Mouse (Mus musculus): Measurements from ENCODE around the gene Rag1.
A peak's percentile ranks its signal among the peaks of the same experiment; 100 is the strongest.

Gene Rag1

DNA sequence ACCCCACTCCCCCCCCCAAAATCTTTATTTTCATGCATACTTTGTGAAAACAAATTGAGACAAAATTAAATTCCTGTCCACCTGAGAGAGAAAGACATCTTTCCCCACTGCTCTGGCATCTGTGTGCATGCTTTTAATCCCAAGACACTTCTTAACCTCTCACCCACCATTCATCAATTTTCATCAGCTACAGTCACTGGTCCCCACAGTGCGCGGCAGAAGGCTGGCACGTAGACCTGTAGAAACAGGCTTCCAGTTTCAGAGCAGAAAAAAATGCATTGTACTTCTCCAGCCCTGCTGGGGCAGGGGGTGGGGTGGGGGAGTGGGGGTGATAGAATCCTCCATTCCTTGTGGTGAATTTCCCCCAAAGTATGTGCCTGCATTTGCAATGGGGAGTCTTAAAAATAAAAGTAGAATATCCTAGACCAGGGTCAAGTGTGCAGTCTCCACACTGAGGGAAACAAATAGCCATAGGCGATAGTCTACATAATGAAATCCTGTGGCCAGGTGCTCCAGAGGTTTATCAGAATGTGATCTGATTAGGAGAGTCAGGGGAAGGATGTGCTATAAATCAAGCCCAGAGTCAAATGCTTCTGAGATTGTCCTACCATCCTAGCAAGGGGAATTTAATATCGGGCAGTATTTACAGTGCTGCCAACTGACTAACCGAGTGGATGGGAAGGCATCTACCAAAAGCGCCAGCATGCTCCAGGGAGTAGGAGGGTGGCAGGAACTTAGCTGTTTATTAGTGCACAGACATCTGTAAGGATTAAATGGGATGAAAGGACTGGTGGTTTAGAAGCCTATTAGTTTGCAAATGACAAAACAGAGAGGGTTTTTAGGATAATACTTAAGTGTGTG is 10.1 kb downstream of the Rag1 start:
- peak; percentile 30 for DNase-seq (ENCODE audit: low read depth, low spot score)

- DNase-seq (ENCODE audit: low read depth, low spot score): peak; percentile 96
These were observed 20.7 kb downstream of the Rag1 start for GRCm38 (mm10) chr2:101628297-101629236.

GRCm38 (mm10) chr2:101627227-101627626 is 22.1 kb downstream of the Rag1 start:
- DNase-seq (ENCODE audit: low read depth, low spot score): no peak

- DNase-seq (ENCODE audit: low read depth, low spot score): no peak
These were observed 24.8 kb downstream of the Rag1 start, which contains the start of gene Rag2 for GRCm38 (mm10) chr2:101624526-101624925. Gene Rag2 (plus strand): TSS chr2:101624718.

GRCm38 (mm10) chr2:101624011-101624410 is 25.3 kb downstream of the Rag1 start:
- no peak for DNase-seq (ENCODE audit: low read depth, low spot score)

- DNase-seq (ENCODE audit: low read depth, low spot score): no peak
These were observed 26.3 kb downstream of the Rag1 start for GRCm38 (mm10) chr2:101623042-101623441.

GRCm38 (mm10) chr2:101621611-101622010 is 27.7 kb downstream of the Rag1 start:
- DNase-seq (ENCODE audit: low read depth, low spot score): no peak

GRCm38 (mm10) chr2:101620899-101621298 is 28.4 kb downstream of the Rag1 start:
- no peak for DNase-seq (ENCODE audit: low read depth, low spot score)

DNA sequence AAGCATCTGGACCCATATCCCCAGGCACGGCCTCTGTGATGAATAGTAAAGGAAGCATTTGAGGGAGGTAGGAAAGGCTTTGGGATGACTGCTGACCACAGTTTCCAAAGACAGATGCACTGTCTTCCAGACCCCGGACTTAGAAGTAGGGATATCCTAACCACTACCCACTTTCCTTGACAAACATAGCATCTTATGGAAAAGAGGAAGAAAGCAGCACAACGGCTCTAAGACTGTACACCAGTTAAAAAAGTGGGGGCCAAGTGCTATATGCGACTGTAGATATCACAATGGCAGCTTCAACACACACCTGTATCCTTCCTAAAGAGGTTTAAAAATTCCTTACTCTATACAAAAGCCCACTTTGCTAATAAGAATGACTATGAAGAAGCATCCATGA is 30.9 kb downstream of the Rag1 start:
- no peak for DNase-seq (ENCODE audit: low read depth, low spot score)

DNA sequence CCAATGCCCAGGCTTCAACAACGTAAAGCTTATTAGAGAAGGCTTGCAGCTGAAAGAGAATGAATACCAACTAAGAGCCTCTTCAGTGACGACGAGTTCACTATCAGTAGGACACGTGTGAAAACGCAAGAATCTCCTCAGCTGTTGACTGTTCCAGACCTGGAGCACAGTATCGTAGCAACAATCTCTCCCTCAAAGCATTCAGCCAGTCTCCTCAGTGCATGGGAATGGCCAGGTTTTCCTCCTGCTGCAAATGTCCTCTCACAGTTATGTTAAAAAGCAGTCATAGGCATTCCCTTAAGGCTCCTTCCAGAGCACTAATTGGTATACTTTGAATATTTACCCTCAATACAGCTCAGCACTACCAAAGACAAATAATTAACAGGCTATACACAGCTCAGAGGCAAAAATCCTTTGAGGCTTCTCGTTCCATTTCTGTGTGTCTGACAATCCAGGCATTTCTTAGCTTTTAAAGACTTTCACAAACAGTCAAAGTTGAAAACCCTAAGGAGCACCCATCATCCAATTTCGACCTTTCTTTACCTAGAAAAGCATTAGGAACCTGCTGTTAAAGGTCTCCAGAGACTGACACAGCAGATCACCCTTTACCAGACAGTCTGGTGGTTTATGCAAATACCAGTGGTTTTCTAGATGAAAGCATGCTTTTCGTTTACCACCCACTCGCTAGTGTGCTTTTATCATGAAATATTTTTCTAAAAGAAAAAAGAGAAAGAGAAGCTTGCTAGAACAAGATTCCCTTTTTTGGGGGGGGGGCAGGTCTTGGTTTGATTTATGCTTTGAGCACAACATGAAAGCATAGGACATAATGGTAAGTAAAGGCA is 33.6 kb downstream of the Rag1 start:
- no peak for DNase-seq (ENCODE audit: low read depth, low spot score)

DNA sequence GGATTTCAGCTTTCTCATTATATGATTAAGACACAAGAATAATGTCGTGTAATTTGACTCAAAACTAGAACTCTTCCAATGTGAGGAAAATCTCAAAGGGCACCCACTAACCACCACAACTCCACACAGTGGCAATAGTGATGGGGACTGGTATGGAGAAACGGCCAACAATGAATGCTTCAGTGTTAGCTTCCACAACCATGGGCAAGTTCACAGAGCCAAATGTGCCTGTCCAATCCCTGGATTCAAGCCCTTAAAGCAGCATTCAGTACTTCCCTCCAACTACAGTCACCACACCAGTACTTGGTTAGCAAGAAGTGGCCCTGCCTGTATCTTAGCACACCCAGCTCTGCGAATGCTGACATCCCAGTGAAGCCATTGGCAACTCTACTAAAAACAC is 38.4 kb downstream of the Rag1 start:
- no peak for DNase-seq (ENCODE audit: low read depth, low spot score)

DNA sequence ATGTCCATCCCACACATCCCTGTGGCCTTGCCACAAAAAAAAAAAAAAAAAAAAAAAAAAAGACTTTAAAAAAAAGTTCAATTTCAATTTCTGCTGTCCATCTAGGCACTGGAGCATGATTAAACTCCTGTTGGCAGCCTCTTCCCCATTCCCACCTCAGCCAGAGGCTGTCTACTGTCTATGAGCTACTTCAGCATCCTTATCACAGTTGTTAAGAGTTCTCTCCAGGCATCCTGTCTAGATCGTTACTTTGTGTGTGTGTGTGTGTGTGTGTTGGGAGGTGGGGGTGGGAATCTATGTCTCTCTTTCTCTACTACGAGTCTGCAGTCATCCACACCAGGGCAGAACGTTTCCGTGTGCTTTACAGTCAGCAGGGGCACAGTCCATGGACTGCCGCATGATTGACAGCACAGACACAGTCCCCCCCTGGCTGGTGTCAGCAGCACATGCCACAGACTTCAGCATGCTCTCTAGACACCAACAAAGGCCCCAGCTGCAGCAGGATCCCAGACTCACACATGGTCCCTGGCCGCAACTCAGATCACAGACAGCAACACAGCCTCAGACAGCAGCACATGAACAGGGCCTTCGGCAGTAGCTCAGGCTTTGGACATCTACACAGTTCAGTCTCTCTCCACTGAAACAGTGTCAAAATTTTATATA is 40.9 kb downstream of the Rag1 start:
- DNase-seq (ENCODE audit: low read depth, low spot score): no peak

- DNase-seq (ENCODE audit: low read depth, low spot score): no peak
These were observed 46.2 kb downstream of the Rag1 start for GRCm38 (mm10) chr2:101603099-101603498.

DNA sequence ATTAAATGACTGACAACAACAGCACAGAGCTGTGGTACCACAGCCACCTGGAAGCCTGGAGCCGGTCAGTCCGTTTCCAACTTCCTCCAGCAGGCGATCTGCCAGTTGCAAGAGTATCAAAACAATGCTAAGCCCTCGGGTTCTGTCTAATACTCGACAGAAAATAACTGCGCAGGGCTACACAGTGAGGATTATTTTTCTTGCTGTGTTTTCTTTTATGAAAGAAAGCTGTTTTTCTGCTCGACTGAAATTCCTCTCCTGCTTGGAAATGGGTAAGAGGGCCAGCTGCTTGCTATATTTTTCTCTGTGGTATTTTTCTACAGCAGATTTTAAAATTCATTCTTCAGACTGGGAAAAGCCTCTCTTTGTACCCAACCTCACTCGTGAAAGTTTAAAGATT is 48.6 kb downstream of the Rag1 start:
- no peak for DNase-seq (ENCODE audit: low read depth, low spot score)

- no peak for DNase-seq (ENCODE audit: low read depth, low spot score)
These were observed 50.8 kb downstream of the Rag1 start for GRCm38 (mm10) chr2:101598190-101599181.

DNA sequence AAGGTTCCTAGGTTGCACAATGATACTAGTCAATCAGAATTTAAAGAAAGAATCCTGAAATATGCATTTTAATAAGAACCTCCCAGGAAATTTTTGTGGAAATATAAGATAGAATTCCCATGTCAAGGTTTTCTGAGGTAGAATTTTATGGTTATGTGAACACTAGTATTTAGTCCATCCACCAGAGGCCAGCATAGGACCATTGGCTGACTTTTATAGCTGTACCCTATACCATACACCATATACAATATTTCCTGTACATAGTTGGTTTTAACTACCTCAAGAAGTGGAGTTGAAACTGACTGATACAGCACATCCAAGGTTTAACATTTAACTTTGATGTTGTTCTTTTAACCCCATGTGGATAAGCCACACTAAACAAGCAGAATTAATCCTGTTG is 52.1 kb downstream of the Rag1 start:
- no peak for DNase-seq (ENCODE audit: low read depth, low spot score)

DNA sequence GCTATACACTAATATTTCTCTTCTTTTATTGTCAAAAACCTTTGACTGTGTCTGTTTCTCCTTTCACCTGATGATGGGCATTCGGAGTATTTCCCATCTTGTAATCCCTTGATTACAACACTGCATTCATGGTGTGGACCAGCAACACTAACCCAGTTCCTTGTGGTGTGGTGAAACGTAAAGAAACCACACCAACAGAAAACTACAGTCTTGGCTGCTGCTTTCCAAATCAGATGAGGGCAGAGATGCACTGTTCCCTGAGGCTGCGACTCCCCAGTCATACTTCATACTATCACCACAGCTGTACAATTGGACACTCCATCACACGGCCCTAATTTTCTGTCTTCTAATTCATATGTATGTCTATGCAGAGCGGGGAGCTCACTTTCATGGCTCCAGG is 54.6 kb downstream of the Rag1 start:
- no peak for DNase-seq (ENCODE audit: low read depth, low spot score)

DNA sequence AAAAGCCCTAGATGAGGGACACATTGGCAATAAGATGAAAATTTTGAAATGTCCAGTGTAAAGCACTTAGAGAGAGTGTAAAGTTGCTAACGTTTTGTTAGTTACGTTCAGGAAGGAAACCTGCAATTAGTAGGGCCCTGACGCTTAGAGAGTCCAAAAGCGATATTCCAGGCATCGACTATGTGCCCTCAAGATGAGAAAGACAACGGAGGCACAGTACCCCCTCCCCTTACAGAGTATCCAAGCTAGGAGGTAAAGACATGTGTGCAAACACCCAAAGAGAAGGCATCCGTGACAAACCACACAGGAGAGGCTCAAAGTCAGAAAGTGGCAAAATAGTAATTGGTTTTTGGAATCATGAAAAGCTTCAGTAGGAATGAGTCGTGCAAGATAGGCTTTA is 56.4 kb downstream of the Rag1 start:
- no peak for DNase-seq (ENCODE audit: low read depth, low spot score)

DNA sequence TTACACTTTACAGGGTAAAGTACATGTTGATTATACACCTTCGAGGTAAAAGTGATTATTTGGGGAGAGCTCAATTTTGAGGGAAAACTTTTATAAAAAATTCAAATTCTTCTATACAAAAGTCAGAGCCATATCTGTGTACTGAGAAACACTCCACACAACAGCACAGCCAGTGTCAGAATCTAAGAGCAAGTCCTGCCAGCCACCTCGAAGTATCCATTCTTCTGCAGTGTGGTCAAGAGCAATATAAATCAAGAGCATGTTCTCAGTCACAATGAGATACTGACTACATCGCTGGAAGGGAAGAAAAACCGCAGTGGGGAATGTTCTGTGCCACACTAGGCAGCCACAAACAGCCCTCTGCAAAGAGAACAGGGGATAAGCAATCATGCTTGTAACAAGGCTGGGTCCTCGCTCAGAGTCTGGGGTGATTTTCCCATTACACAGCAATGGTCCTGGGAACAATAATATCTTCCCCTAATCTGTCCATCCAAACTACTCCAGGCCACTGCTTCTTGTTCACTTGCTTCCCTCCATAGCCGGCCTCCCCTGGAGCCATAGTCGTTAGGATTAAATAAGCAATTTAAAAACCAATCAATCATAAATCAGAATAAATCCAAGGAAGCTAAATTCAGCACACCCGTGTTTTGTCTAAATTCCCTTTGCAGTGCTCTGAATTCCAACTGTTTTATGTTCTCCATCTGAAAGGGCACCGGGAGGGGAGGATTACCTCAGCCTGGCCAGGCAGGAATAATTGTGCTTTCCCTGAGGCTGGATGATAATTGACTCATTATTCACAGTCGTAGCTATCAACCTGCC is 57.1 kb downstream of the Rag1 start:
- peak; percentile 67 for DNase-seq (ENCODE audit: low read depth, low spot score)
